Mouse (Mus musculus) kidney, adult 2 months (tissue): ENCODE measurements at regions not wholly inside any gene's neighbourhood (a gene's known extent, or its start where the extent isn't known, plus 50 kb on each side); places are given as distances from the start of the nearest gene placed in this dataset.

Source experiments
- CTCF ChIP-seq: fragments of 200-500 bp; conservative IDR thresholded peaks from 2 replicates; pipeline ENCODE4 v1.5.1; 2011; ENCODE audit warnings: low read depth, mild to moderate bottlenecking, control low read depth, low read length, moderate library complexity, mixed read lengths; ENCODE audit not compliant: insufficient read depth, insufficient read length
- POLR2A ChIP-seq: fragments of 200-500 bp; IDR thresholded peaks from one replicate; pipeline ENCODE4 v1.6.1; 2011; ENCODE audit warnings: low read depth, low read length, control low read depth

GRCm38 (mm10) chr11:63457250-63457649 is 328.5 kb downstream of the Pmp22 start:
- TF ChIP-seq CTCF, result no peak
- no peak for TF ChIP-seq POLR2A
